Comparison of ENCODE assay signal across 10 mouse cellular contexts in the genomic region with DNA sequence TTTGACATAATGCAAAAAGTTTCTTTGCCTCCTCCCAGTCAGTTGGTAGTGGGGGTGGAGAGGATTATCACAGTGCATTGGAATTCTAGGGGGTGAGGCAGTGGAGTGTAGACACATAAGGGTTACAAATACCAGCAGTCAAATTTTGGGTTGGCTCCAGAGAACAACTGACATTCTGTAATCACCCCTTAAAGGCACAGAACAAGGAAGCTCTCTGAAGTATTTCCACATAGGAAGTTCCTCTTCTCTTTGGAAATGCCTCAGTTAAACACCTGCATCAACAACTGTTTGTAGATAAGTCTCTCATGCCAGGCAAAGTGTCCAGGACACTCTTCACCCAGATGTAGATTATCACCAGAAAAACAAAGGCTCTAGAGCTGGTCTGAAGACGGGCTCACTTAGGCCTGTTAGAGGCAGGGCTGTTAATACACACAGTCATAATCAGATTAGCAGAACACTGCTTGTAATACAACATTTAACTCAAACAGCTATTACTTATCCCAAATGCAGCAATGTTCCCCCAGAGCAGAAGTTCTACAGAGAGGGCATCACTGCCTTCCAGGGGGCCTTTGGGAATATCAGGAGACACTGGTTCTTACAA.
DNase-seq lines count a peak whose midpoint lies in the region.
"Had no signal": no experiment of that assay in that cellular context is flagged by ENCODE, and none has a peak within 500 bp of the region (broad histone marks: within the 10 kb centered on the region; RNA-seq: fewer than 3 reads in every experiment).

No protein-coding gene starts in this region.

- DNase-seq in adrenal gland, postnatal 10 days: peak; percentile 38
- no peak for DNase-seq in adrenal gland, postnatal 4 days (ENCODE audit: low spot score in 2 of 2)
- DNase-seq in MEL-GATA-1-ER (ENCODE audit: extremely low read depth, low read depth): peak; percentile 84
- peak; percentile 66 for DNase-seq in heart, postnatal 4 days
- DNase-seq in lung, postnatal 14 days: peak; percentile 59
- no peak for DNase-seq in spleen, adult 18-20 months
- no peak for DNase-seq in urinary bladder, postnatal 36 days (ENCODE audit: low spot score in 2 of 2)
- no peak for DNase-seq in left cerebral cortex, postnatal 14 days (ENCODE audit: low spot score in 2 of 2)
- DNase-seq: B cell, adult 2 months; left cerebral cortex, postnatal 4 days had no signal

- intact Hi-C loops in left cerebral cortex, postnatal 14 days (cut with DNase I): no loop called here

Comparison
In these comparisons a context has a peak if more than half of its experiments do, and no peak if none do; other contexts are left out.
1. DNase-seq: peak in adrenal gland, postnatal 10 days (single experiment), MEL-GATA-1-ER (single experiment), heart, postnatal 4 days (single experiment) and lung, postnatal 14 days (single experiment); none in adrenal gland, postnatal 4 days (0 of 2), spleen, adult 18-20 months (0 of 2), urinary bladder, postnatal 36 days (0 of 2) and left cerebral cortex, postnatal 14 days (0 of 2).